Mouse (Mus musculus) ovary, adult 18-20 months (tissue): ENCODE data around the gene Zfp524.
"Not testable (repeated sequence)": the region's sequence is repeated elsewhere in the genome, so short reads cannot be mapped to it uniquely, and the experiment has no call there.

ENCODE experiments used
- DNase-seq: peaks from one replicate; pipeline ENCODE4 v3.0.0; 2022; ENCODE audit warnings: low spot score, mixed read lengths

Zfp524 gene

DNA sequence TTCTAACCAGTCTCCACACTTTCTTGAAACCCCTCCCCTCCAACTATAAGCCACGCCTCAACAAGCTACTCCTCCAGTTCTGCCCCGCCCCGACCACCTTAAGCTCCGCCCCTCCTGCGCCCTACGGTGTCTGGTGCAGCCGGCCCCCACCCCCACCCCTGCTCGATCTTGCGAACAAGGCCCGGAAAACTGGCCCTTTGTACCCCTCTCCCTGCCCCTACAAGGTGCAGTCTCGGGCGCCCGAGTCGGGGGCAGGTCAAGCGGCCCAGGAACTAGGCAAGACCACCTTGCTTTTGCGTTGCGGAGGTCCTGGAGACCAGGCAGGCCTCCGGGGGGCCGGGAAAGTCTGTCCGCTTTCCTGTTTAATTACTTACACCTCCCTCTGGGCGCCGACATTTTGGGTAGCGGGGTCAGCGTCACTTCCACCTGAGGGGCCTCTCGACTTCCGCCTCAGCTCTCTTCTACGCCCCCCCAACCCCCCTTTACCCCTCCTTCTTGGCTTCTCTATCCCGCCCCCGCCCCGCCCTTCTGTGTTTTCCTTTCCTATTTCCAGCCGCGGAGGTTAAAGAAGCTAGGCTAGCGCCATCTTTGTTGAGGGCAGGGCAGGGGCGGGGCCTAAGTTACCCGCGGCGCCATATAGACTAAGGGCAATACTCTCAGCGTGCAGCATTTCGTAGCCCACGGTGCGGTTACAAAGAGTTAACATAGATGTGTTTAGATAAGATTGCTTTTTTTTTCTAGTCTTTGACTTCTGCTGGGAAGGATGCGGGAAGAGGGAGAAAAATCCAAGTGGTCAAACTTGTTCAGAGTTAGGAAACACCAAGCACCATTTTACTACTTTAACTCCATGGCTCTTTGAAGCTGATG is at the start of gene Zfp524, which contains the start of gene Fiz1:
Gene Zfp524, plus strand, starts transcription at position 165 of the 867 bp plus-strand sequence.
Gene Fiz1, minus strand, starts transcription at position 447 of the 867 bp plus-strand sequence.
- DNase-seq, result peak; percentile 91

DNA sequence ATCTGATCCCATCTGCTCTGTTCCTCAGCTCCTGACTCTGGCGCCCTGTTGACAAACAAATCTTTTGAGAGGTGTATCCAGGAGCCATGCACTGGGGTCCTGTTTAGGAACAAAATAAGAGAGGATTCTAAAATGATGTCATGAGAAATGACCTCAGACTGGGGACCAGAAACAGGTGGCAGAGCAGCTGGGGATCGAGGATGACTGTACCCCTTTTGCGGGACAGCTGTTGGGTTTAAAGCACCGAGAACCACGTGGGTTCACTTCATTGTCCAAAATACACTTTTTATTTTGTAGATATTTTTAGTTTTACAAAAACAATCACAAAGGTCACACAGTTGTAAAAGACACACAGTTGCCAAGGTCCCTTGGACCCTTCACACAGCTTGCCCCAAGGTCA is 49.2 kb upstream of the Zfp524 start:
- DNase-seq, result no peak

DNA sequence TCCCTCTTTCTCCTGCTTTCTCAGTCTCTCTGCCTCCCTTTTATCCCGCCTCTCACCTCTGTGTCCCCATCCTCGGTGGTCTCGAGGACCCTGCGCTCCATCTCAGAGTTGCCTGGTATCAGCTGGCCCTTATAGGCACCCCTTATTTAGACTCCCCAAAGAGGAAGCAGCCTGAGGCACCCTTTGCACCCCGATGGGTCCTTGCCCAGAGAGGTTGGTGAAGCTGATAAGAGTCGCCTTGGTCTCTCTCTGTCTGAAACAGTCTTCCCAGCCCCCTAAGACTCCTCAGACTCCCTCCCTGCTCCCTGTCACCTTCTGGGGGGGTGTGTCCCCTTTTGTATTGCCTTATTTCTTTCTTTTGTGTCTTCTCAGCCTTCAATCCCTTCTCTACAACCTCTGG is 43.1 kb upstream of the Zfp524 start, which contains the start of gene Sbk3:
Gene Sbk3, minus strand, starts transcription at position 101 of the 400 bp plus-strand sequence.
- DNase-seq, result no peak

DNA sequence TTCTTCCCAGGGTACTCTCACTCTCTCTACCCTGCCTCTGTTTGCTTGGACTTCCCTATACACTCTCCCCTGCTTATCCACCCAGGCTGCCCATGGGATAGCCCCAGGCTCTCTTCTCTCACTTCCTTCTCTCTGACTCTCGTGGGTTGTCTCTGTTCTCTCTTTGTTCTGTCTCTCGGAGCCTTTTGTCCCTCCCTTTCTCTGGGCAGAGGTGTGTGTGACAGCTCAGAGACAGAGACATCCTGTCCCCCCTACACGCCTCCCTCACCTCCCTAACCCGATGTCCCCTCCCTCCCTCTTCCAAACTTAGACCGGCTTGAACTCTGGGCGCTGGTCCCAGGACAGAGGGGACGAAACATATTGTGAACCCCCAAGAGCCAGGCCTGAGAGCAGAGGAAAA is 42.5 kb upstream of the Zfp524 start:
- no peak for DNase-seq

DNA sequence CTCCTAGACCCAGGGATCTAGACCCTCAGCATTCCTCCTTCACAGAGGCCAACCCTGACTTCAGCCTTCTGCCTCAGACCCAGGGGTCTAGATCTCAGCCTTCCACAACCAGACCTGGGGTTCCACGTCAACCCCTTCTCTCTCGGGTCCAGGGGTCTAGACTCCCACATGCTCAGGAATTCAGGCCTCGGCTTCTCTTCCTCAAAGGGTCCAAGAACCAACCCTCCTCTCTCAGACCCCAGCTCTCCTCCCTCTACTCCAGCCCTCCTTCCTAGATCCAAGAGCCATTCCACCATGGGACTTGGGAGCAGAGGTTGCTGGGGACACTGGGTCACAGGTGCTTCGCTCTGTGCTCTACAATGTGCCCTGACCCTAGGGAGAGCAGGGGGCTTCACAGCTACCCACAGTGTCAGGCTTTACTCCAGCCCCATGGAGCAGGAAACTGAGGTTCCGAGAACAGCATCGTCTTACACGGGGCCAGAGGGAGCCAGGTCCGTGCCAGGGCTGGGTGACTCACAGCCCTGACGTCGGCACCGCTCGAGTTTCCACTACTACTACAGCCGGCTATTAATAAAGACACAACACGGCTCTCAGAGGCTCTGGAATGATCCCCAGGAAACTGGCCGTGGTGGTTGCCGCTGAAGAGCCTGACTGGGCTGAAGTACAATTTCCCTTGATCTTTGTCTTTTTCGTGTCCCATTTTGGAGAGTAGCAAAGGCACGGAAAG is 41.7 kb upstream of the Zfp524 start:
- no peak for DNase-seq

GRCm38 (mm10) chr7:4975455-4975854 is 38.8 kb upstream of the Zfp524 start:
- no peak for DNase-seq

- DNase-seq, result no peak
Measured at GRCm38 (mm10) chr7:4976832-4977231, 37.4 kb upstream of the Zfp524 start.

DNA sequence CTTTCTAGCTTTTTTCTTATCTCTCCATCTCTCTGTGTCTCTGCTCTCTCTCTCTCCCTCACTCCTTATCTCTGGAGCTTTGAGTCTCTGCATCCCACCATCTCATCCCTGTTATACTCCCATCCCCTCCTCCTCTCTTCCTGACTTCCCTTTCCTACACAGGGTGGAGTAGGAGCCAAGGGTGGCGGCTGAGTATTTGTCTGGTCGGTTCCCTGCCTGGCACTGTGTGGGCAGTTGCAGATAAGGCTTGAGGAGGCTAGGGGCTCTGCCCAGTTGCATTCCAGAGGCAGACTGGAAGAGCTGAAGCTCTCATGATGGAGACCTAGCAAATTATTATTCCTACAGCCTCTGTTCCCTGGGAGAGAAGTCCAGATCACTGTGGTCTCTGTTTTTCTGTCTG is 26.0 kb upstream of the Zfp524 start:
- no peak for DNase-seq

DNA sequence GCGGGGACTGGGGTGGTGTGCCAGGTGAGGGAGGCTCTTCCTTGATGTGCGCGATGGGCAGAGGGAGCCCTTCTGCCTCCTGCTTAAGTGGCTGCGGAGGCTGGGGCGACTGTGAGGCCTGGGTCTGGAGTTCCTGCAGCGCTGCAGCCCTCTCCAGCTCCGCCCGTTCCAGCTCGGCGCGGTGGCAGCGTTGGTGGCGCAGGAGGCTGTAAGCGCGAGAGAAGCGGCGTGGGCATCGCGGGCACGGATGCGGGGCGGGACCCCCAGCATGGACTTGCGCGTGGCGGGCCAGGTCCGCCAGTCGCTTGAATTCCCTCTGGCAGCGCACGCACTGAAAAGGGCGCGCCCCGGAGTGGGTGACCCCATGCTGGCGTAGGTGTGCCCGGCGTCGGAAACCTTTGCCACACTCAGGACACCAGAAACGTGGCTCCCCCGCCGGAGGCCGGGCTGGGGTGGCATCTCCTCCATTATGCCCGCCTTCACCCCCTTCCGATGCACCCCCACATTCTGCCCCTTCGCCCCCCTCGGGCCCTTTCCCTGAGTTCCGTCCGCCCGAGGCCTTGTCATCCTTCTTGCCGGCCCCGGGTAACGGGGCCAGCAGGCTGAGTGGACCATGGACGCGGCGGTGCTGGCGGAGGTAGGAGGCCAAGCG is 20.7 kb upstream of the Zfp524 start:
- DNase-seq, result no peak

DNA sequence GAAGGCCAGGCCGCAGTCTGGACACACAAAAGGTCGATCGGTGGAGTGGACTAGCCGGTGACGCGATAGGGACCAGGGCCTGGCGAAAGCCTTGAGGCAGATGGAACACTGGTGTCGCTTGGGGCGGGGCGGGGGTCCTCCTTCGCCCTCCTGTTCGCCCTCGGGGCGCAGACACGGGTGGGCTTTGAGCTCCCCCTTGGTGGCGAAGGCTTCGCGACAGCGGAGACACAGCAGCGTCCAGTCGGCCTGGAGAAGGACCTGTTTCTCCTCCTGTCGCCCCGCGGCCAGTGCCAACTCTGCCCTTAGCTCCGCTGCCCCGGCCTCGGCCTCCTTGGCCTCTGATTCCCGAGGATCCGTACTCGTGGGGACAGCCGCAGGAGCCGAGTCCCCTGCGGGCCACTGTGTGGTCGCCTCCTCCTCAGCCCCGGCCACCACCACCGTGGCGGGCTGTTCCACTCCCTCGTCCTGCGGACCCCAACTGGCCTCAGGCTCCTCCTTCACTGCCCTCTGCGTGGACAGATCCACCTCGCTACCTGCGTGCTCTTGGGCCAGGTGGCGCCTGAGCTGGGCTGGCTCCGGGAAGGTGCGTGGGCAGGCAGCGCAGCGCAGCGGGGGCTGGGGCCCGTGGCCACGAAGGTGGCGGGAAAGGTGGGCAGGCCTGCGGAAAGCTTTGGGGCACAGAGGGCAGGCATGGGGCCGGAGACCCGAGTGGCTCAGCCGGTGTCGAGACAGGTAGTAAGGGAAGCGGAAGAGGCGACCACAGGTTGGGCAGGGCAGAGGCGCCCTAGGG is 20.0 kb upstream of the Zfp524 start:
- no peak for DNase-seq

GRCm38 (mm10) chr7:4995268-4996002 is 18.8 kb upstream of the Zfp524 start:
- DNase-seq, result no peak

GRCm38 (mm10) chr7:4996003-4996895 is 18.0 kb upstream of the Zfp524 start, which contains the start of gene Zfp579:
Gene Zfp579, minus strand, starts transcription at chr7:4996158.
- peak; percentile 87 for DNase-seq

GRCm38 (mm10) chr7:4996934-4997333 is 17.3 kb upstream of the Zfp524 start:
- DNase-seq, result no peak

GRCm38 (mm10) chr7:4999876-5000275 is 14.3 kb upstream of the Zfp524 start:
- no peak for DNase-seq

DNA sequence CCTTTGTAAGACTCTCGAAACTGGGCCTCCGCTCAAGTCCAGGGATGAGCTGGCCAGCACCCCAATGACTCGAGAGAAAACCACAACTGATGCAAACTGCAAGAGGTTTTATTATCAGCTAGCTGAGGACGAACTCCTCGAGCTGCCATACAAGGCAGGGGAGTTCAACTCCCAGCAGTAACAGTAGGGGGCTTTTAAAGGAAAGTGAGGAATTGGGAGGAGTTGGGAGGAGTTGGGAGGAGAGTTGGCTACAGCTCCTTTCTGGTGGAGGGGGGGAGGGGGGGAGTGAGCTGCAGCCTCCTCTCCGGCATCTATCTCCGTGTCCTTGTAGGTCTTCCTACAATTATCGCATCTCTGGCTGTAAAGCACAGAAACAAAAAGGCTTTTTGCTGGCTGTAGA is 11.3 kb upstream of the Zfp524 start:
- not testable (repeated sequence) for DNase-seq

GRCm38 (mm10) chr7:5008229-5008628 is 6.0 kb upstream of the Zfp524 start:
- no peak for DNase-seq

DNA sequence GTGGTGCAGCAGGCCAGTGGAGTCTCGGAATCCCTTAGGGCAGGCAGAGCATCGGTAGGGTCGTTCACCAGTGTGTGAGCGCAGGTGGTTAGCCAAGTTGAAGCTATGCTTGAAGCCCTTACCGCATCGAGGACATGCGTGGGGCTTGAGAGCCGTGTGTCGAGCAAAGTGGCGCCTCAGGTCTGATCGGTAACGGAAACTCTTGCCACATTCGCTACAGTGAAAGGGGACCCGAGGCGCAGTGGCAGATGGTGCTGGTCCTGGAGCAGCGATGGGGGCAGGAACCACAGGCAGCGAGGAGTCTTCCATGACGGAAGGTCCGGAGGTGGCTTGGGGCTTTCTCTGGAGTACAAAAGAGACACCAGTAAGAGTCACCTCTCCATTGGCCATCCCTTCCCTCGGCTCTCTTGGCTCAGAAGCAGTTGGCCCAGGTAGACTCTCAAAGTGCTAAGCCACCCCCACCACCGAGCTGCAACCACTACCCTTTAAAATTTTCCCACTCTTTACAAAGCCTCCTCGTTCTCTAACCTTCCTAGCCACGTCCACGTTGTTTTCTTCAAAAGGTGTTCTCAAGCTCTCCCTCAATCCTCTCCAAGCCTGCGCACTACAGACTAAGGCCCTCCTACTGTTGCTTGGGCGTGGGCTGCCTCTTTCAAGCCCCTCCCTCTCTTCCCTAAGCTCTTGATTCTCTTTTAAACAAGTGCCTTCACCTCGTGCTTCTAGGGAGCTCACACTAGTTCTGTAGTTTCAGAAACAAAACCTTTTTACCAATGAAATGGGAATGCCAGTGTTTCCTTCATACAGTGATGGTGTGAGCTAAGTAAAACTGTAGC is 1.3 kb upstream of the Zfp524 start:
- no peak for DNase-seq

GRCm38 (mm10) chr7:5015118-5016001 is 1.1 kb downstream of the Zfp524 start, which contains the start of gene Gm44973:
Gene Gm44973, plus strand, starts transcription at chr7:5015496.
- peak; percentile 91 for DNase-seq
